Mouse (Mus musculus) lung, adult 2 months (tissue): ENCODE data around the gene Hsdl2. TPM values are rescaled to one million over a fixed set of nuclear protein-coding genes. Genes with fewer than 3 reads are reported as not detected.

Experiments
- DNase-seq: peaks from one replicate; pipeline ENCODE4 v3.0.0; 2022
- H3K4me1 ChIP-seq: fragments of 200-500 bp; 2 replicates; pipeline ENCODE4 v1.6.1; 2011; ENCODE audit warnings: low read length; ENCODE audit not compliant: control insufficient read depth, insufficient read depth
- H3K4me3 ChIP-seq: fragments of 200-500 bp; replicated peaks from 2 replicates; pipeline ENCODE3; 2011; ENCODE audit warnings: low read depth, mild to moderate bottlenecking, control low read depth, low read length; ENCODE audit errors: extremely low read depth
- CTCF ChIP-seq: fragments of 200-500 bp; IDR thresholded peaks from 2 replicates; pipeline ENCODE4 v1.5.1; 2011; ENCODE audit warnings: mild to moderate bottlenecking, low read length, control low read depth; ENCODE audit not compliant: insufficient read depth
- POLR2A ChIP-seq: fragments of 200-500 bp; IDR thresholded peaks from 2 replicates; pipeline ENCODE4 v1.6.1; 2011; ENCODE audit warnings: low read depth, mild to moderate bottlenecking, control low read depth, low read length, borderline replicate concordance; ENCODE audit errors: extremely low read depth
- WGBS: fragments of 180-500 bp; shearing (Covaris S2); methylation state at CpG from one replicate; pipeline ENCODE4 v1.1.7; 2018; 5-methylcytosine and 5-hydroxymethylcytosine counted together
- polyA plus RNA-seq: library from polyadenylated mRNA; depleted of rRNA; stranded (reverse); fragments of >200 nt; gene quantifications from 2 replicates; pipeline ENCODE4 v1.2.3, GENCODE M21; 2012; rRNA removed

Gene Hsdl2
- polyA plus RNA-seq, 1 experiment: 16.1 TPM

DNA sequence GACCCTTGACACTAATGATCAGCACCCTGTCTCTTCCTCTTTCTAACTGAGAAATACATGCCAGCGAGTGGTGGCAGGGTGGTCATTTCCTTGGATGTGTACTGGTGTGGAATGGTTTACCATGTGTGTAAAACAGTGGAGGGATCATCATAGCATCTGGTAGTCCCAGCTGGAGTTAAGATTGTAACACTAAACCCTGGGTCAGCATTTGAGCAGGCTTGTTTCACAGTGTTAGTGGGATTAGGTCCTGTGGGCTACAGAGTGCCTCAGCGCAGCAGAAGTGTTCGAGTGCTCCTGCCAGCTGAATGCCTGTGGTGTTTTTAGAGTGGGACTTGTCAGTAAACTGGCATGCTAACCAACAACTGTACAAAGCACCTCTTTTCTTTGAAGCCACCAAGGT lies 86.7 kb downstream of the Hsdl2 start:
- Histone ChIP-seq H3K4me1 (no peaks in the 10 kb centered on the region; the same call in 1 of the 2 replicates), H3K4me3 (no peak overlapping the region)
- TF ChIP-seq POLR2A (no peak), CTCF (no peak)
- no peak for DNase-seq
- WGBS: 68% methylated on average over 3 of the region's 3 CpGs

Other genes starting within 250 kb of the Hsdl2 start
- 1.9 and 3.1 TPM in 2 replicates for gene Susd1, start 142.9 kb upstream of the Hsdl2 start, polyA plus RNA-seq
- gene Ptbp3, start 32.2 kb upstream of the Hsdl2 start, polyA plus RNA-seq: 30.3 and 40.5 TPM in 2 replicates
- 6.8 and 8.3 TPM in 2 replicates for gene E130308A19Rik, start 44.6 kb downstream of the Hsdl2 start, polyA plus RNA-seq
- gene Inip, start 220.0 kb downstream of the Hsdl2 start, polyA plus RNA-seq: 6.8 and 8.9 TPM in 2 replicates
- gene Snx30, start 224.3 kb downstream of the Hsdl2 start, polyA plus RNA-seq: 5.1 and 7.0 TPM in 2 replicates